In the genomic region with DNA sequence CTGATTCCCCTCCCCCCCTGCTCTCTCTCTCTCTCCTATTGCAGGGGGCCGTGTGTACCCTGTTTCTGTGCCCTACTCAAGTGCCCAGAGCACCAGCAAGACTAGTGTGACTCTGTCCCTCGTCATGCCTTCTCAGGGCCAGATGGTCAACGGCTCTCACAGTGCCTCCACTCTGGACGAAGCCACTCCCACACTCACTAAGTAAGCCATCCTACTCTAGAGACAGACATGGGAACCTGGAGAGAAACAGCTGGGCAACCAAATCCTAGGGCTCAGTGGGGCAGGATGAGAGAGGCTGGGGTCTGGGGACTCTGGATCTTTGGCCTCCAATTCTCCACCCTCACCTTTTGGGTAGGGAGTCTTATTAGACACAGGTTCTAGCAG, we compare ENCODE assay signal across 10 mouse cellular contexts. TPM values are rescaled to one million over a fixed set of nuclear protein-coding genes. Genes with fewer than 3 reads are reported as not detected.
DNase-seq lines count a peak whose midpoint lies in the region; ATAC-seq lines count a peak whose summit lies in the region.
"Had no signal": no experiment of that assay in that cellular context is flagged by ENCODE, and none has a peak within 500 bp of the region (broad histone marks: within the 10 kb centered on the region; RNA-seq: fewer than 3 reads in every experiment).

No protein-coding gene starts in this region.

- H3K27me3 ChIP-seq in liver, embryonic 11.5 days (replicated peaks; ENCODE audit: control insufficient read depth, insufficient read depth, low read length) = no peaks in the 10 kb centered on the region
- H3K27me3 ChIP-seq in hindbrain, embryonic 13.5 days = no peaks in the 10 kb centered on the region

- DNase-seq in embryo, embryonic 11 days = peak; percentile 9
- no peak for DNase-seq in embryo, embryonic 10.5 days (ENCODE audit: low spot score)
- DNase-seq in liver, embryonic 11.5 days (ENCODE audit: low spot score) = no peak
- no peak for DNase-seq in liver
- DNase-seq in retina, embryonic 14.5 days (ENCODE audit: low spot score) = peak; percentile 22
- DNase-seq in left cerebral cortex, adult 9 months (ENCODE audit: low spot score in 2 of 2) = no peak
- no peak for DNase-seq in adrenal gland, adult 2 months

- ATAC-seq in liver, embryonic 11.5 days (replicated peaks; ENCODE audit: low FRiP score) = no peak
- no peak for ATAC-seq in hindbrain, embryonic 13.5 days (ENCODE audit: low FRiP score)

- no peak overlapping the region for H3K9ac ChIP-seq in liver, embryonic 11.5 days (ENCODE audit: low read depth, low read length)
- 0 out of 2 replicates have a peak overlapping the region, but pooled peaks have one; percentile 39 for H3K9ac ChIP-seq in hindbrain, embryonic 13.5 days
- H3K9ac ChIP-seq: liver, embryonic 14.5 days had no signal

- H3K27ac ChIP-seq in liver, embryonic 11.5 days (ENCODE audit: low read depth, low read length) = peak overlapping the region; percentile 62; the same call in 1 of the 2 replicates
- H3K27ac ChIP-seq in hindbrain, embryonic 13.5 days = no peak overlapping the region
- H3K27ac ChIP-seq: liver, embryonic 14.5 days had no signal

- no peaks in the 10 kb centered on the region for H3K9me3 ChIP-seq in liver, embryonic 11.5 days (ENCODE audit: control insufficient read depth, low read length)
- H3K9me3 ChIP-seq in hindbrain, embryonic 13.5 days = no peaks in the 10 kb centered on the region

- H3K4me3 ChIP-seq in liver, embryonic 11.5 days (ENCODE audit: low read depth, low read length) = no peak overlapping the region
- no peak overlapping the region for H3K4me3 ChIP-seq in hindbrain, embryonic 13.5 days

- WGBS in liver, embryonic 11.5 days = 65% methylated on average over 4 of the region's 4 CpGs
- WGBS in hindbrain, embryonic 13.5 days = 75% methylated on average over 4 of the region's 4 CpGs

- peaks cover 60% of the 10 kb centered on the region for H3K36me3 ChIP-seq in liver, embryonic 11.5 days (ENCODE audit: control insufficient read depth, insufficient read depth, low read length)
- peaks cover 90% of the 10 kb centered on the region for H3K36me3 ChIP-seq in hindbrain, embryonic 13.5 days

- no peak overlapping the region for H3K4me2 ChIP-seq in liver, embryonic 11.5 days
- H3K4me2 ChIP-seq in hindbrain, embryonic 13.5 days = no peak overlapping the region

- H3K4me1 ChIP-seq in liver, embryonic 11.5 days (replicated peaks; ENCODE audit: control insufficient read depth, insufficient read depth, low read length) = peaks cover 5% of the 10 kb centered on the region
- peaks cover 5% of the 10 kb centered on the region; the same call in 1 of the 2 replicates for H3K4me1 ChIP-seq in hindbrain, embryonic 13.5 days (replicated peaks)

RNA-seq across cellular contexts. Expression of a gene that starts 14.8 kb away (rescaled TPM):
- polyA plus RNA-seq in liver, embryonic 11.5 days (2014; fragmentation: Nextera tagmentation; extraction: Ambion mirVana) = 2.5 and 2.7 TPM in 2 replicates
- 12.2 and 13.0 TPM in 2 replicates for polyA plus RNA-seq in hindbrain, embryonic 13.5 days (2015; fragmentation: Nextera tagmentation; extraction: Ambion mirVana)
- total RNA-seq in adrenal gland, adult 2 months (2021) = 10 to 100 TPM in 1 of 2 experiments, 1 to 10 TPM in 1; 7.6 to 12.4 TPM
- polyA plus RNA-seq in adrenal gland, adult 2 months (2012; rRNA removed) = 8.1 and 8.2 TPM in 2 replicates
- total RNA-seq: common myeloid progenitor, adult 5-6 weeks had no signal

RNA-seq across cellular contexts. Expression of a gene that starts 25.8 kb away (rescaled TPM):
- 25.9 and 28.7 TPM in 2 replicates for polyA plus RNA-seq in liver, embryonic 11.5 days (2014; fragmentation: Nextera tagmentation; extraction: Ambion mirVana)
- 38.3 and 41.2 TPM in 2 replicates for polyA plus RNA-seq in hindbrain, embryonic 13.5 days (2015; fragmentation: Nextera tagmentation; extraction: Ambion mirVana)
- total RNA-seq in adrenal gland, adult 2 months (2021) = 10 to 100 TPM; 11.4 to 23.2 TPM
- polyA plus RNA-seq in adrenal gland, adult 2 months (2012; rRNA removed) = 19.6 and 23.4 TPM in 2 replicates

Comparison
In these comparisons a context has a peak if more than half of its experiments do, and no peak if none do; other contexts are left out.
1. DNase-seq: peak in embryo, embryonic 11 days (single experiment) and retina, embryonic 14.5 days (single experiment); none in embryo, embryonic 10.5 days (single experiment), liver, embryonic 11.5 days (single experiment), liver (single experiment), left cerebral cortex, adult 9 months (0 of 2) and adrenal gland, adult 2 months (single experiment).